Mouse (Mus musculus) midbrain, embryonic 12.5 days (tissue): ENCODE results near the gene Pla2g7. TPM values are rescaled to one million over a fixed set of nuclear protein-coding genes. Genes with fewer than 3 reads are reported as not detected.

Experiments used
- ATAC-seq: fragments of 200-750 bp; cut with Nextera tagmentation; 2 replicates; pipeline ENCODE4 v1.8.0; 2017; ENCODE audit warnings: low read depth, moderate TSS enrichment, moderate library complexity; ENCODE audit not compliant: low FRiP score
- H3K27ac ChIP-seq: fragments of 300-500 bp; sonication (generic); replicated peaks from 2 replicates; pipeline ENCODE4 v1.5.1; 2016; ENCODE audit warnings: mild to moderate bottlenecking
- H3K27me3 ChIP-seq: fragments of 300-500 bp; sonication (generic); 2 replicates; pipeline ENCODE4 v1.6.1; 2016; ENCODE audit warnings: mild to moderate bottlenecking
- H3K36me3 ChIP-seq: fragments of 300-500 bp; sonication (generic); 2 replicates; pipeline ENCODE4 v1.6.1; 2016
- H3K4me1 ChIP-seq: fragments of 300-500 bp; sonication (generic); 2 replicates; pipeline ENCODE4 v1.6.1; 2016
- H3K4me2 ChIP-seq: fragments of 300-500 bp; sonication (generic); replicated peaks from 2 replicates; pipeline ENCODE4 v1.6.1; 2016; ENCODE audit warnings: mild to moderate bottlenecking, moderate library complexity
- H3K4me3 ChIP-seq: fragments of 300-500 bp; sonication (generic); 2 replicates; pipeline ENCODE4 v1.5.1; 2016; ENCODE audit warnings: mild to moderate bottlenecking
- H3K9ac ChIP-seq: fragments of 300-500 bp; sonication (generic); replicated peaks from 2 replicates; pipeline ENCODE4 v1.6.1; 2016; ENCODE audit warnings: mild to moderate bottlenecking, moderate library complexity
- H3K9me3 ChIP-seq: fragments of 300-500 bp; sonication (generic); 2 replicates; pipeline ENCODE4 v1.6.1; 2016; ENCODE audit warnings: mild to moderate bottlenecking
- WGBS: fragments of 180-500 bp; shearing (Covaris S2); methylation state at CpG from one replicate; pipeline ENCODE4 v1.1.7; 2016; 5-methylcytosine and 5-hydroxymethylcytosine counted together
- polyA plus RNA-seq: library from polyadenylated mRNA; unstranded; fragments of >200 nt; fragmentation: Nextera tagmentation; extraction: Ambion mirVana; gene quantifications from 2 replicates; pipeline ENCODE4 v1.2.1, GENCODE M21; 2016

The Pla2g7 gene
- polyA plus RNA-seq, 1 experiment from 2014 or later: 4.9 TPM

DNA sequence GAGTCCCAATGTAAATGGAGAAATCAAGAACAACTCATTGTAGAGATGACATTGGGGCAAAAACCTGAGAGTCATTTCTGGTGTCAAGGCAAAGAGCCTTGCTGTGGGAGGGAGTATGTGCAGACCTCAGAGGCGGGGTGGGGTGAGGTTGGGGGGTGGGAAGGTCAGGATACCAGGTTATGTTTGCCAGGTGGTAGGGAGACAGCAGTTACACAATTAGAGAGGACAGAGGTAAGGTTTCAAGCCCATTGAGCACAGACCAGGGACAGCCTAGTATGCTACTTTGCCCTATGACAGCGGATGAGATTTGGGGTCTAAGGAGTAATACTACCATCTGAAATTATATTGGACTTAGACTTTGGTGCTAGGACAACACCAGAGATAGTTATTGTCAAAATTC lies 19.4 kb downstream of the Pla2g7 start:
- H3K9me3 ChIP-seq: no peaks in the 10 kb centered on the region
- no peak overlapping the region for H3K4me3 ChIP-seq
- no peak overlapping the region for H3K4me2 ChIP-seq
- H3K36me3 ChIP-seq: no peaks in the 10 kb centered on the region
- H3K9ac ChIP-seq: no peak overlapping the region
- no peaks in the 10 kb centered on the region for H3K4me1 ChIP-seq
- no peak overlapping the region for H3K27ac ChIP-seq
- 76% methylated on average over 2 of the region's 2 CpGs for WGBS
- H3K27me3 ChIP-seq: no peaks in the 10 kb centered on the region
- ATAC-seq: no peak

DNA sequence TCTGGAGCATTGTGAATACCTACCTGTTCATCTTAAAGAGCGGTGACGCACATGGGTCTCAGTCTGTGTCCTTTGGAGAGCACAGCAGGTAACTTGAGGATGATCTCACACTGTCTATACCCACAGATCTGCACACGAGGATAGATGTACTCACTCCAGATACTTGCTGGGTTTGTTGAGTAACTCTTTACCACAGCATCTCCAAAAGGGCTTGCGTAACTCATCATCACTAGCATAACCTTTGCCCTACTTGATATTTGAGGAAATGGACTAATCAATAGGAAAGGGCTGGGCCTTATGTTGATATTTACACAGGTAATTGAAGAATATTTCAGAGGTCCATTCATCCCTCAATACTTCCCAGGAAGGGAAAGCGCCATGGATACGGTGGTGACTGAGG lies 21.9 kb downstream of the Pla2g7 start:
- Histone ChIP-seq H3K4me3 (no peak overlapping the region), H3K27me3 (no peaks in the 10 kb centered on the region), H3K9ac (no peak overlapping the region), H3K27ac (no peak overlapping the region), H3K9me3 (no peaks in the 10 kb centered on the region), H3K4me1 (no peaks in the 10 kb centered on the region), H3K36me3 (no peaks in the 10 kb centered on the region), H3K4me2 (no peak overlapping the region)
- no peak for ATAC-seq
- 89% methylated on average over 6 of the region's 6 CpGs for WGBS

DNA sequence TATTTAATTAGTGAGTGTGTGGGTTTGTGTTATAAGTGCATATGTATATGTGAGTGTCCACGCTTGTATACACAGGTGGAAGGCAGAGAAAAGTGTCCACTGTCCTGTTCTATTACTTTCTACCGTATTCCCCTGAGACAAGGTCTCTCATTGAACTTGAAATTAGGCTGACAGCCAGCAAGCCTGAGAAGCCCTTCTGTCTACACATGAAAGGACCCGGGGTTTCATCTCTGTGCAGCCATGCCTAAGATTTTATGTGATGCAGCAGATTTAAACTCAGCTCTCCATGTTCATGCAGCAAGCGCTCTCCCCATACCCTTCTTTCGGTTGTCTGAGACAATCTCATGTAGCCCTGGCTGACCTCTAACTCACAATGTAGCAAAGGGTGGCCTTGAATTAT lies 22.6 kb downstream of the Pla2g7 start:
- H3K9me3 ChIP-seq: no peaks in the 10 kb centered on the region
- 81% methylated on average over 5 of the region's 5 CpGs for WGBS
- H3K27ac ChIP-seq: no peak overlapping the region
- no peak for ATAC-seq
- H3K4me2 ChIP-seq: no peak overlapping the region
- no peak overlapping the region for H3K9ac ChIP-seq
- no peaks in the 10 kb centered on the region for H3K4me1 ChIP-seq
- no peaks in the 10 kb centered on the region for H3K36me3 ChIP-seq
- H3K4me3 ChIP-seq: no peak overlapping the region
- no peaks in the 10 kb centered on the region for H3K27me3 ChIP-seq

DNA sequence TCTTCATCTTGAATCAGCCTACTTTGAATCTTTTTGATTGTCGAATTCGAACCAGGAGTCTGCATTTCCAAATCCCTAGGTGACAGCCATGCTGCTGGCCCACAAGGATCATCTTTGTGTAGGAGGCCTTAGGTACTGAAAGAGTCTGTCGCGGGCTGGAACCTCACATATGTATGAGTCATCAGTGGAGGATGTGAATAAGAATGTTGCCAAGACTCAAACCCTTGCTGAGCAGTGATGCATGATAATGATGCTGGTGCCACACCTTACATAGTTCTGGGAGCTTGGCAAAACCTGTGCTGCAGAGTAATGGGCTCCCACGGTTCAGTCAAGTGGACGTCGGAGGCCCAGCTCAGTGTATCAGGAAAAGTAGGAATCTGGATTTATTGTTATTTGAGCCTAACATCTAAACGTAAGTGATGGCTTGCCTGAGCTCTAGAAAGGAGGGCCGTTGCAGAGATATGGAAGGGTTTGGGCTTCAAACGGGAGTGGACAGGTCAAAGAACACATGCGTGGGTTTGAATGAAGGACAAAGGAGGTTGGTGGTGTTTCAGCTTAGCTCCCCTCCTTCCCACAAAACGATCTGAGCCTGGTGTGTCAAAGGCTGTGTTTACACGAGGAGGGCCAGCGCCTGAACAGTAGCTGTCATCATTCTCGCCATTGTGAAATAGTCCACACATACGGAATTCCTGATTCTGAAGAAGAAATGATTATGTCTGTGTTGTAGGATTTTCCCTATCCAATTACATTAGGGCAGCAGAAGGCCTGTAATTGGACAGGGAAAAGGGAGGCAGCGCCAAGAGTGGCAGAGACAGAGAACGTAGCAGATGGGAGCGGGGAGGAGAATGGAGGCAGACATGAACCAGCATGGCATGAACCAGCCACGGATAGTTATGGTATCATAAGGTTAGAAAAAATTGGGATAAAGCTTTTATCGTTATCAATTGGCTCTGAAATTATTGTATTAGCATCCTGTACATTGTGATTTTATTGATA lies 24.7 kb downstream of the Pla2g7 start:
- ATAC-seq: no peak
- H3K4me3 ChIP-seq: no peak overlapping the region
- no peaks in the 10 kb centered on the region for H3K27me3 ChIP-seq
- no peaks in the 10 kb centered on the region for H3K4me1 ChIP-seq
- H3K4me2 ChIP-seq: no peak overlapping the region
- H3K36me3 ChIP-seq: no peaks in the 10 kb centered on the region
- H3K9ac ChIP-seq: no peak overlapping the region
- H3K9me3 ChIP-seq: no peaks in the 10 kb centered on the region
- H3K27ac ChIP-seq: no peak overlapping the region
- 90% methylated on average over 21 of the region's 21 CpGs for WGBS

DNA sequence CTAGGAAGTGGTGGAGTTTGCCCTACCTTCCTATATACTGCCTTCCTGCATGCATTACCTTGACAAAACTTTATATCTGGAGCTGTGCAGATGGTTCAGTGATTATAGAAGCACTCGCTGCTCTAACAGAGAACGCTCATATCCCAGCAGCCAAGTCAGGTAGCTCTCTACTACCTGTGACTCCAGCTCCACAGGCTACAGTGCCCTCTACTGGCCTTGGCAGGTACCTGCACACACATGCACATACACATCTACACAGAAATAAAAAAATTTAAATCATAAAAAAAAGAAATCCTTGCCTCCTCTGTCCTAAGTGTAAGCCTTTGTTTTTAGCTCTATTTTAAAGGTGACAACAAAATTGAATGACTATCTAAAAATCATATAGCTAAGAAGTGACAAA lies 29.8 kb downstream of the Pla2g7 start:
- no peaks in the 10 kb centered on the region for H3K4me1 ChIP-seq
- H3K4me3 ChIP-seq: no peak overlapping the region
- no peak overlapping the region for H3K9ac ChIP-seq
- no peaks in the 10 kb centered on the region for H3K27me3 ChIP-seq
- H3K36me3 ChIP-seq: no peaks in the 10 kb centered on the region
- ATAC-seq: no peak
- H3K9me3 ChIP-seq: no peaks in the 10 kb centered on the region
- H3K27ac ChIP-seq: no peak overlapping the region
- no peak overlapping the region for H3K4me2 ChIP-seq
- WGBS: 96% methylated on average over 2 of the region's 2 CpGs

DNA sequence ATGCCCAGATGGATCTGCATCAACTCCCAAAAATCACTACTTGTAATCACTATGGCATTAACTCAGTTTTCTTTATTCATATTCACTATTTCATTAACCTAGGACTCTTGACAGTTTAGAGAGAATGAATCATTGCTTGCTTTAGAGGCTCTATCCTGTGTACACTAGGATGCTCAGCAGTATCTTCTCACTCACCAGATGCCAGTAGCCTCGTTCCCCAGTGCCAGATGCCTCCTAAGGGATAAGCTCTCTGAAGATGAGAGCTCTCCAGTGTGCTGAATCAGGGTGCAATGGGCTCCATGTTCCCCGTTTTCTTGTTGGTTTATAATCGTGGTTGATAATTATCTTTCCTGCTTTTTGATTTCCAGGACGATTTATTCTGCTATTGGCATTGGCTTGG lies 30.8 kb downstream of the Pla2g7 start:
- H3K36me3 ChIP-seq: no peaks in the 10 kb centered on the region
- no peaks in the 10 kb centered on the region for H3K9me3 ChIP-seq
- no peak overlapping the region for H3K27ac ChIP-seq
- no peak overlapping the region for H3K9ac ChIP-seq
- no peaks in the 10 kb centered on the region for H3K27me3 ChIP-seq
- H3K4me1 ChIP-seq: no peaks in the 10 kb centered on the region
- no peak overlapping the region for H3K4me3 ChIP-seq
- WGBS: 73% methylated on average over 4 of the region's 4 CpGs
- no peak for ATAC-seq
- H3K4me2 ChIP-seq: no peak overlapping the region

GRCm38 (mm10) chr17:43606704-43607103 lies 38.8 kb downstream of the Pla2g7 start:
- 12% methylated on average over 3 of the region's 3 CpGs for WGBS
- Histone ChIP-seq H3K27ac (no peak overlapping the region), H3K9ac (no peak overlapping the region), H3K27me3 (no peaks in the 10 kb centered on the region), H3K36me3 (no peaks in the 10 kb centered on the region), H3K4me1 (no peaks in the 10 kb centered on the region), H3K4me2 (no peak overlapping the region), H3K4me3 (no peak overlapping the region), H3K9me3 (no peaks in the 10 kb centered on the region)
- peak; percentile 60; the same call in 1 of the 2 replicates for ATAC-seq

DNA sequence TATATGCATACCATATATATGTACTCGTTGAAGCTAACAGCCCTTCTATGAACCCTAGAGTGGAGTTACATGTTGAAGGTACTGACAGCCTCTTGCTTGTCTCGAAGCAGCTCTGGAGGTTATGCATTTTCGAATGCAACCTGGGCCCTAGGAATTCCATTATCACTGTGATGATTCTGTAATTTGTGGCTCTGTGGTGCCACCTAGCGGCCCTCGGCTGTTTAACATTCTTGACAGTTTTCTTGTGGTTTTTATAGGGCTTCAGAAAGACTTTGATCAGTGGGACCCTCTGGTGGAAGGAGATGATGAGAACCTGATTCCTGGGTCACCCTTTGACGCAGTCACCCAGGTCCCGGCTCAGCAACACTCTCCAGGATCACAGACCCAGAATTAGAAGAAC lies 43.7 kb downstream of the Pla2g7 start:
- Histone ChIP-seq H3K36me3 (no peaks in the 10 kb centered on the region), H3K27me3 (no peaks in the 10 kb centered on the region), H3K4me1 (no peaks in the 10 kb centered on the region), H3K27ac (no peak overlapping the region), H3K4me3 (no peak overlapping the region), H3K9me3 (no peaks in the 10 kb centered on the region), H3K4me2 (no peak overlapping the region), H3K9ac (no peak overlapping the region)
- WGBS: 22% methylated on average over 7 of the region's 7 CpGs
- ATAC-seq: 0 out of 2 replicates have a peak, but pooled peaks have one; percentile 66

DNA sequence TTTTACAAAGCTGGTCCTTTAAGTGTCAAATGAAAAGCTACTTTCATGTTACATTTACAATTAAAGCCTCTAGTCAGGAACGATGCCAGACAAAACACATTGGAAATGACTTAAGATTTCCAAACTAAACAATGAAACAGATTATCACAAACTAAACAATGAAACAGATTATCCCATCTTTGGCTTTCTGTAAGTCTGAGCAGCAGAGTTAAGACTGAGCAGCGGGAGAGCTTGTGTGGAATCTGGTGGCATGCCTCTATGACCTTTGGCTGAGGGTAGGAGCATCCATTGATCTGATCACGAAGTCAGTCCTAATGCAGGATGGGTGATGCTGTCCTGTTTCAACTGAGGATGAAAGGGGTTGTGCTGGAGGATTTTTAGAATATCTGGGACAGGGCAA lies 44.3 kb downstream of the Pla2g7 start:
- 46% methylated on average over 3 of the region's 3 CpGs for WGBS
- H3K4me3 ChIP-seq: no peak overlapping the region
- no peaks in the 10 kb centered on the region for H3K9me3 ChIP-seq
- no peak overlapping the region for H3K9ac ChIP-seq
- no peak for ATAC-seq
- no peaks in the 10 kb centered on the region for H3K4me1 ChIP-seq
- no peaks in the 10 kb centered on the region for H3K36me3 ChIP-seq
- H3K4me2 ChIP-seq: no peak overlapping the region
- no peaks in the 10 kb centered on the region for H3K27me3 ChIP-seq
- no peak overlapping the region for H3K27ac ChIP-seq

DNA sequence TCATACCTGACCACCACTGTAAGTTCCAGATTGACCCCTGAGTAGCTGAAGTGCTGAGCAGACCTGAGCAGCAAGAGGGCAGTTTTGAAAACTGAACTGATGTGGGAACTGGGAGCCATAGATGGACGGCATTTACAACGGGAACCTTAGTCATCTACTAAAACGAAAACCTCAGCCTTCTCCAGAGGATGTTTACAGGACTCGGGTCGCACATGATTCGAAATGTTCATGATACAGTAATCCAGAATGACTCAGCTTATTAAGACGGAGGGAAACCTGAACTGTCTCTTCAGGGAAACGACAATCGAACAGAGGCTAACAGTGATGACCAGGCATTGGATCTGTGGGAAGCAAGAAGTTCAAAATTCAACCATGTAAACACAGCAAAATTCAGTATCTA lies 51.3 kb downstream of the Pla2g7 start:
- Histone ChIP-seq H3K4me2 (no peak overlapping the region), H3K4me3 (no peak overlapping the region), H3K9ac (no peak overlapping the region), H3K27ac (no peak overlapping the region), H3K27me3 (no peaks in the 10 kb centered on the region), H3K36me3 (no peaks in the 10 kb centered on the region), H3K4me1 (no peaks in the 10 kb centered on the region), H3K9me3 (no peaks in the 10 kb centered on the region)
- WGBS: 92% methylated on average over 9 of the region's 9 CpGs
- no peak for ATAC-seq

DNA sequence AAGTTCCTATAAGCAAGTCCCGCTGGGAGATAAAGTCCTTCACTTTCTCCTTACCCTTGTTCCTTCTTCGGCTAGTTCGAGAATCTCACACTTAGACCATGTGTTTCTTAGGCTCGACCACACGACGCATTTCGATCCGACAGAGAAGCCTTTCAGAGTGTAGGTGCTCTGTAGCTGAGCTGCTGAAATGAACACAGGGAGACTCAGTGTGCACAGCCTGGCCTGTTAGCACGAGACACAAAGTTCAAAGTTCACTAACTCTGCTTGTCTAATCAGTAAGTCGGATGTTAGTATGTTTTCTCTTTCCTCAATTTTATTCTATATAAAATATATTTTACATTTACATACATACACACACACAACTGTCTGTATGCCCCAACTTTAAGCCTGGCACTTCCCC lies 54.2 kb downstream of the Pla2g7 start:
- no peaks in the 10 kb centered on the region for H3K4me1 ChIP-seq
- H3K4me3 ChIP-seq: no peak overlapping the region
- no peak overlapping the region for H3K27ac ChIP-seq
- no peaks in the 10 kb centered on the region for H3K36me3 ChIP-seq
- ATAC-seq: no peak
- peaks cover 3% of the 10 kb centered on the region; the same call in 1 of the 2 replicates for H3K27me3 ChIP-seq
- 95% methylated on average over 10 of the region's 10 CpGs for WGBS
- no peaks in the 10 kb centered on the region for H3K9me3 ChIP-seq
- no peak overlapping the region for H3K4me2 ChIP-seq
- no peak overlapping the region for H3K9ac ChIP-seq

GRCm38 (mm10) chr17:43628246-43628645 lies 60.3 kb downstream of the Pla2g7 start:
- WGBS: 93% methylated on average over 10 of the region's 10 CpGs
- Histone ChIP-seq H3K36me3 (no peaks in the 10 kb centered on the region), H3K27ac (no peak overlapping the region), H3K4me1 (peaks cover 14% of the 10 kb centered on the region), H3K4me2 (no peak overlapping the region), H3K4me3 (no peak overlapping the region), H3K9ac (no peak overlapping the region), H3K27me3 (peaks cover 51% of the 10 kb centered on the region), H3K9me3 (no peaks in the 10 kb centered on the region)
- no peak for ATAC-seq
